Comparison of ENCODE assay signal across 8 mouse cellular contexts in genomic region chr8:119717765-119718164, GRCm38 (mm10). TPM values are rescaled to one million over a fixed set of nuclear protein-coding genes. Genes with fewer than 3 reads are reported as not detected.
DNase-seq lines count a peak whose midpoint lies in the region; ATAC-seq lines count a peak whose summit lies in the region.
"Had no signal": no experiment of that assay in that cellular context is flagged by ENCODE, and none has a peak within 500 bp of the region (broad histone marks: within the 10 kb centered on the region; RNA-seq: fewer than 3 reads in every experiment).

No protein-coding gene starts in this region.

- no peaks in the 10 kb centered on the region for H3K9me3 ChIP-seq in heart, embryonic 11.5 days (replicated peaks; ENCODE audit: control insufficient read depth, low read length)
- H3K9me3 ChIP-seq: midbrain, embryonic 12.5 days had no signal

- H3K27ac ChIP-seq in heart, embryonic 11.5 days (ENCODE audit: low read depth, low read length) = no peak overlapping the region
- H3K27ac ChIP-seq: midbrain, embryonic 12.5 days had no signal

- H3K4me3 ChIP-seq in heart, embryonic 11.5 days (ENCODE audit: low read depth, low read length) = no peak overlapping the region
- H3K4me3 ChIP-seq: midbrain, embryonic 12.5 days had no signal

- H3K27me3 ChIP-seq in heart, embryonic 11.5 days (ENCODE audit: control insufficient read depth, insufficient read depth, low read length) = no peaks in the 10 kb centered on the region

- no peak overlapping the region for H3K9ac ChIP-seq in heart, embryonic 11.5 days (ENCODE audit: low read depth, low read length)
- H3K9ac ChIP-seq: midbrain, embryonic 12.5 days had no signal

- no peak overlapping the region for H3K4me2 ChIP-seq in heart, embryonic 11.5 days
- H3K4me2 ChIP-seq: midbrain, embryonic 12.5 days had no signal

- intact Hi-C loops in left cerebral cortex, postnatal 4 days (cut with DNase I) = no loop called here

- no peaks in the 10 kb centered on the region for H3K36me3 ChIP-seq in heart, embryonic 11.5 days (ENCODE audit: control insufficient read depth, insufficient read depth, low read length)
- H3K36me3 ChIP-seq: midbrain, embryonic 12.5 days had no signal

- peak; percentile 31 for DNase-seq in left cerebral cortex, postnatal 4 days
- no peak for DNase-seq in left cerebral cortex, adult 11 months (ENCODE audit: low spot score)
- DNase-seq in NIH3T3 (ENCODE audit: low read depth) = peak; percentile 45
- DNase-seq in embryo, embryonic 9.5 days (ENCODE audit: extremely low spot score) = peak; percentile 17
- DNase-seq in urinary bladder, adult 2 months (ENCODE audit: low spot score) = no peak

- 57% methylated on average over 9 of the region's 9 CpGs for WGBS in heart, embryonic 11.5 days (ENCODE audit: insufficient replicate concordance)

- peaks cover 5% of the 10 kb centered on the region; the same call in 1 of the 2 replicates for H3K4me1 ChIP-seq in heart, embryonic 11.5 days (ENCODE audit: control insufficient read depth, insufficient read depth, low read length)
- H3K4me1 ChIP-seq: midbrain, embryonic 12.5 days had no signal

- ATAC-seq in megakaryocyte-erythroid progenitor cell, adult 5-6 weeks (replicated peaks; ENCODE audit: low FRiP score, low TSS enrichment, poor library complexity, severe bottlenecking) = peak; percentile 62; the same call in 1 of the 2 replicates
- ATAC-seq in heart, embryonic 11.5 days (replicated peaks; ENCODE audit: insufficient number of reproducible peaks, low FRiP score, low TSS enrichment) = no peak

RNA-seq across cellular contexts. Expression of gene Atp2c2, which starts 18.0 kb away (rescaled TPM):
- total RNA-seq in left cerebral cortex, postnatal 4 days (2021) = under 1 TPM; 0.14 to 0.16 TPM
- total RNA-seq in megakaryocyte-erythroid progenitor cell, adult 5-6 weeks (2014; fragmentation: Nextera tagmentation) = not detected in 2 replicates
- 0.56 TPM in 1 of 2 replicates, not detected in the other for total RNA-seq in megakaryocyte-erythroid progenitor cell, adult 5-6 weeks (2017)
- 2.2 and 2.3 TPM in 2 replicates for polyA plus RNA-seq in urinary bladder, adult 2 months (2012; rRNA removed)
- 0.14 and 0.24 TPM in 2 replicates for polyA plus RNA-seq in heart, embryonic 11.5 days (2014; fragmentation: Nextera tagmentation; extraction: Ambion mirVana)

RNA-seq across cellular contexts. Expression of gene Wfdc1, which starts 51.6 kb away (rescaled TPM):
- 1 to 10 TPM; 3.6 to 4.9 TPM for total RNA-seq in left cerebral cortex, postnatal 4 days (2021)
- total RNA-seq in megakaryocyte-erythroid progenitor cell, adult 5-6 weeks (2014; fragmentation: Nextera tagmentation) = not detected in 2 replicates
- not detected in 2 replicates for total RNA-seq in megakaryocyte-erythroid progenitor cell, adult 5-6 weeks (2017)
- polyA plus RNA-seq in urinary bladder, adult 2 months (2012; rRNA removed) = 147 and 168 TPM in 2 replicates
- 2.1 and 2.3 TPM in 2 replicates for polyA plus RNA-seq in heart, embryonic 11.5 days (2014; fragmentation: Nextera tagmentation; extraction: Ambion mirVana)

Comparison
In these comparisons a context has a peak if more than half of its experiments do, and no peak if none do; other contexts are left out.
1. DNase-seq: peak in left cerebral cortex, postnatal 4 days (single experiment), NIH3T3 (single experiment) and embryo, embryonic 9.5 days (single experiment); none in left cerebral cortex, adult 11 months (single experiment) and urinary bladder, adult 2 months (single experiment).
2. RNA of gene Wfdc1, which starts 51.6 kb away (total RNA-seq): 3.6 to 4.9 TPM in left cerebral cortex, postnatal 4 days; not detected in megakaryocyte-erythroid progenitor cell, adult 5-6 weeks; every median in the first group is over 4 times any median in the second.